Mouse (Mus musculus): ENCODE data around the gene Mindy2.

DNA sequence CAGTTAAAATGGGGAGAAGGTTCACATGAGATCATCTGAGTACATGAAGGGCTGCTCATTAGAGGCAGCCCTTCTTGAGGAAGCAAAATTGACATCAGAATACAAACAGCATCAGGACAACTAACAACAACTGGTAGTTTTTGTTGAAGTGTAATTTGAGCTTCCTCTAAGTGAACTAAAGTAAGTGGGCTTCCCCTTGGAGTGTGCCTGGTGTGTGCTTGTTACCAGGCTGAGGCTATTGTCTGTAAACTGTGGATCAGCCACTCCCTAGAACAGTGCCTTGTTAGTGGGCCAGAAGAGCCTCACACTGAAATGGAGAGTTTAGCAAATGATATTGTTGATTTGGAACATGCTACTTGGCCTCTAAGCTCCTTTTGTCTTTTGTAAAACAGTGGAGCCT is 101.5 kb downstream of the Mindy2 start:
- TF ChIP-seq CTCF (IDR thresholded peaks at IDR 0.05; ENCODE audit: low read depth): no peak
- TF ChIP-seq EP300 (IDR thresholded peaks at IDR 0.05; ENCODE audit: low read depth): no peak

Measured in liver, postnatal 0 days (tissue).